Mouse (Mus musculus) neural tube, embryonic 11.5 days (tissue): ENCODE measurements at regions not wholly inside any gene's neighbourhood (a gene's known extent, or its start where the extent isn't known, plus 50 kb on each side); places are given as distances from the start of the nearest gene placed in this dataset.

ENCODE experiments used
- ATAC-seq: fragments of 200-750 bp; cut with Nextera tagmentation; 2 replicates; pipeline ENCODE4 v1.8.0; 2017; ENCODE audit warnings: moderate number of reproducible peaks, mild to moderate bottlenecking, moderate TSS enrichment, moderate library complexity; ENCODE audit not compliant: insufficient read depth, low FRiP score, low TSS enrichment
- DNase-seq: peaks from one replicate; pipeline ENCODE4 v3.0.0-alpha.2; 2015; ENCODE audit warnings: low spot score
- H3K27ac ChIP-seq: fragments of 300-500 bp; sonication (generic); 2 replicates; pipeline ENCODE4 v1.5.1; 2014; ENCODE audit warnings: low read depth, mild to moderate bottlenecking, low read length
- H3K27me3 ChIP-seq: fragments of 300-500 bp; sonication (generic); 2 replicates; pipeline ENCODE4 v1.6.1; 2014; ENCODE audit warnings: mild to moderate bottlenecking, low read length, mixed read lengths; ENCODE audit not compliant: control insufficient read depth, insufficient read depth
- H3K36me3 ChIP-seq: fragments of 300-500 bp; sonication (generic); 2 replicates; pipeline ENCODE4 v1.6.1; 2014; ENCODE audit warnings: mild to moderate bottlenecking, low read length, moderate library complexity, mixed read lengths; ENCODE audit not compliant: control insufficient read depth, insufficient read depth
- H3K4me1 ChIP-seq: fragments of 300-500 bp; sonication (generic); 2 replicates; pipeline ENCODE4 v1.6.1; 2014; ENCODE audit warnings: low read length, mixed read lengths; ENCODE audit not compliant: control insufficient read depth, insufficient read depth
- H3K4me2 ChIP-seq: fragments of 300-500 bp; sonication (generic); 2 replicates; pipeline ENCODE4 v1.6.1; 2014; ENCODE audit warnings: low read depth, mild to moderate bottlenecking, moderate library complexity
- H3K4me3 ChIP-seq: fragments of 300-500 bp; sonication (generic); 2 replicates; pipeline ENCODE4 v1.5.1; 2014; ENCODE audit warnings: low read depth, low read length
- H3K9ac ChIP-seq: fragments of 300-500 bp; sonication (generic); 2 replicates; pipeline ENCODE4 v1.6.1; 2014; ENCODE audit warnings: mild to moderate bottlenecking, low read length
- H3K9me3 ChIP-seq: fragments of 300-500 bp; sonication (generic); 2 replicates; pipeline ENCODE4 v1.6.1; 2016; ENCODE audit warnings: low read length; ENCODE audit not compliant: control insufficient read depth
- WGBS: fragments of 180-500 bp; shearing (Covaris S2); extraction: QIAGEN DNeasy Blood & Tissue Kit; methylation state at CpG from one replicate; pipeline ENCODE4 v1.1.7; 2014; 5-methylcytosine and 5-hydroxymethylcytosine counted together

- Histone ChIP-seq H3K9me3 (no peaks in the 10 kb centered on the region), H3K27me3 (no peaks in the 10 kb centered on the region), H3K4me2 (no peak overlapping the region), H3K9ac (no peak overlapping the region), H3K4me1 (no peaks in the 10 kb centered on the region), H3K27ac (no peak overlapping the region), H3K36me3 (no peaks in the 10 kb centered on the region), H3K4me3 (no peak overlapping the region)
- no peak for ATAC-seq
- DNase-seq = no peak
- 83% methylated on average over 2 of the region's 2 CpGs for WGBS
Observed at GRCm38 (mm10) chrX:147616374-147616773, 62.5 kb upstream of the Lrch2 start.

- no peak overlapping the region for H3K4me3 ChIP-seq
- ATAC-seq (no peak), DNase-seq (peak; percentile 31)
- H3K9me3 ChIP-seq = no peaks in the 10 kb centered on the region
- H3K9ac ChIP-seq = no peak overlapping the region
- WGBS = 19% methylated on average over 3 of the region's 3 CpGs
- H3K36me3 ChIP-seq = no peaks in the 10 kb centered on the region
- H3K4me2 ChIP-seq = no peak overlapping the region
- no peak overlapping the region for H3K27ac ChIP-seq
- H3K27me3 ChIP-seq = no peaks in the 10 kb centered on the region
- H3K4me1 ChIP-seq = no peaks in the 10 kb centered on the region
Observed at GRCm38 (mm10) chrX:147608660-147609059, 54.8 kb upstream of the Lrch2 start.
